Mouse (Mus musculus) cerebral cortex, adult 2 months (tissue): ENCODE results near the gene Epb41l3.

Experiments
- WGBS: fragments of 180-500 bp; shearing (Covaris S2); methylation state at CpG from one replicate; pipeline ENCODE4 v1.1.7; 2018; 5-methylcytosine and 5-hydroxymethylcytosine counted together

The Epb41l3 gene

GRCm38 (mm10) chr17:69255834-69256233, 180.4 kb downstream of the Epb41l3 start:
- 83% methylated on average over 9 of the region's 9 CpGs for WGBS

DNA sequence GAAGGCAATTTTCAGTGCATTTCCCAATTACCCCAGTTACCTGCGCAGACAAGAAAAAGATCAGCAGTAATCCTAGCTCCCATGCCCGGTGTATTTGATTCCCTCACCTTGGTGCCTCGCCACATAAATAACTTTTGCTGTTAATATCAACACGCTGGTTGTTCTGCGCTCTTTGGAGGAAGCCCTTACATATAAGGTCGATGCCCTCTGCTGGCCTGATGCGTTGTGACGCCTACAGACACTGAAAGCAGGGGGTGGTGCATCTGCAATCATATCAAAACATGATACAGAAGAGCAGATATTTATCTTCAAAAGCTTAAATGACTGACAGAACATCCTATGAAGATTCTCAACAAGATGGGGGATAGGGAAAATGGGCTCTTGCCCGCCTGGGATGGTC, 181.0 kb downstream of the Epb41l3 start:
- 57% methylated on average over 9 of the region's 9 CpGs for WGBS

GRCm38 (mm10) chr17:69263810-69264565, 188.5 kb downstream of the Epb41l3 start:
- 52% methylated on average over 15 of the region's 15 CpGs for WGBS

DNA sequence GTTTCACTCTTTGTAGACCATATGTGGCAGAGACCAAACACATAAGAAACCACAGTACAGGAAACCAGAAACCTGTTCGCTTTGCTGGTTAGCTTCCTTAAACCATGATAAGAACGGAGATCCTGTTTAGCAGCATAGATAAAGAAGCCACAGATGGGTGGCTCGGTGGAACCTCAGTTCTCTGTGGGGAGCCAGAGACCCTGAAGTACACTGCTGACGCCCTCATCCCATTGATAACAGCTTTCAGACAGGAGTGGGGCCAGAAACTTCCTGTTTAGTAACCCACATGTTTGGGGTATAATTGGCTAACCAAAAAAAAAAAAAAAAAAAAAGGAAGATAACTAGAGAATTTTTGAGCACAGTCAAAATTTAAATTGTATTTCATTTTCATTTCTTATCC, 189.7 kb downstream of the Epb41l3 start:
- 62% methylated on average over 4 of the region's 4 CpGs for WGBS

GRCm38 (mm10) chr17:69265759-69266463, 190.4 kb downstream of the Epb41l3 start:
- 55% methylated on average over 17 of the region's 17 CpGs for WGBS

GRCm38 (mm10) chr17:69266936-69267335, 191.5 kb downstream of the Epb41l3 start:
- 65% methylated on average over 5 of the region's 5 CpGs for WGBS

DNA sequence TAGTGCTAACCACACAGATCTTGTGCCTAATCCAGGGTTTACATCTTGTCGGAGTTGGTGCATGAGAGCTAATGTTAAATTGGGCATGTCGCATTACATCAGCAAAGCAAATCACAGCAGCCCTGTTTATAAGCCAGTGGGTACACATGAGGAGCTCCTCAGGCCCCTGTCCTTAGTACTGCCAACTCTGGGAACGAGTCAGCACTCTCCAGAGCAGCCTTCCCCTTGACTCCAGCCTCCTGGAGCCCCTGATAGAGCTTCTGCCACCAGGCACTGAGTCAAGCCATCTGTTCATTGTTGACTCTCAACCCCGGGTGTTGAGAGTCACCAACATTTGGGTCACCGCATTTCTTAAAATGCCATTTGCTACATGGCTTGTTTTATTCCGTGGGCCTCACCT, 192.0 kb downstream of the Epb41l3 start:
- WGBS, result 54% methylated on average over 6 of the region's 6 CpGs

GRCm38 (mm10) chr17:69277362-69277761, 201.9 kb downstream of the Epb41l3 start:
- WGBS, result 53% methylated on average over 5 of the region's 5 CpGs

- WGBS, result 79% methylated on average over 13 of the region's 13 CpGs
Observed at GRCm38 (mm10) chr17:69284511-69284910, 209.0 kb downstream of the Epb41l3 start.

GRCm38 (mm10) chr17:69288130-69288529, 212.6 kb downstream of the Epb41l3 start:
- 88% methylated on average over 12 of the region's 12 CpGs for WGBS

DNA sequence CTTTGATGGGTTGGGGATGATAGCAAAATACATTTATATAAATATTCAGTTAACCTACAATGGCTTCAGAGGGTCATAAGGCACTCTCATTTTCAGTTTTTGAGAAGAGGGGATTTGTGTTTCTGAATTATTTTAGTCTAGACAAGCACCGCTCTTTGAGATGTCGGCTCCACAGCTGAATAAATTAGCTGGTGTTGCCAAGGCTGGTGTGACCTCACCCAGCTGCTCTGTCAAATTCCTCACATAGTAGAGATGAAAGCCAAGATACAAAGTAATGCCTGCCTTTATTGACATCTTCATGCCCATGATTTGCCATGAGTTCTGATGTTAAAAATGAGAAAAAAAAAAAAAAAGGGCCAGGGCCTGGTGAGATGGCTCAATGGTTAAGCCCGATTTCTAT, 214.8 kb downstream of the Epb41l3 start:
- 55% methylated on average over 3 of the region's 3 CpGs for WGBS

DNA sequence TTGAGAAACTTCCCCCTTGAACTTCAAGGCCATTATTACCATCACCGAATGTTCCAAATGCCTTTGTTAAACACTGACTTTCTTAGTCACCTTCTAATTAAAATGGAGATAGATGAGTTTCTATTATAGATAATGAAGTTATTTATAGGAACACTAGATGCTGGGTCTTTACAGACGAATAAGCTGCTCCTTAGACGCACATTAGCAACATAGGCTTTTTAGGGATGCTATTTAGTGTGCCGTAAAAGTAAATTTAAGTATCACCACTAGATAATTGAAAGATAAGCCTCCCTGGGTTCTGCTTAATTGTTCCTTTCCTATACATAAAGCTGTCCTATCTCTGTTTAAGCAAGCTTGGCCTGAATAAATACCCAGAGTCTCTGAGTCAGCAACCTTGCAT, 226.1 kb downstream of the Epb41l3 start:
- WGBS, result 84% methylated on average over 4 of the region's 4 CpGs

GRCm38 (mm10) chr17:69303579-69304274, 228.2 kb downstream of the Epb41l3 start:
- 62% methylated on average over 11 of the region's 11 CpGs for WGBS

DNA sequence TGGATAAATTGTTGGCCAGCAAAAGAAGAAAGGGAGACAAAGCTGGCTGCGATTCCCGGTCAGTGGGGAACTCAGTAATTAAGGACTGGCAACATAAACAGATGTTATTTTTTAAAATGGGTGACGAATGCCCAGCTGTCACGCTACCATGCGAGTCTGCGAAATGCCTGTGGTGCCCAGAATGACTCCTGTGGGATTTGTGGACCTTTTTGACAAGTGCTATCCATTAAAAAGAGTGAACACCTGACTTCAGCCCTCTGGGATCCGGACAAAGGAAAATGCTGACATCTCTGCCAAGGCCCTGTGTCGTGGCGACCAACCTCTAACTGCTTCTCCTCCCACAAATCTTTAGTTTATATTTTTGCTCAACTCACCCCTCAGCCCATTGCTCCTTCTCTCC, 232.2 kb downstream of the Epb41l3 start:
- 85% methylated on average over 9 of the region's 9 CpGs for WGBS

DNA sequence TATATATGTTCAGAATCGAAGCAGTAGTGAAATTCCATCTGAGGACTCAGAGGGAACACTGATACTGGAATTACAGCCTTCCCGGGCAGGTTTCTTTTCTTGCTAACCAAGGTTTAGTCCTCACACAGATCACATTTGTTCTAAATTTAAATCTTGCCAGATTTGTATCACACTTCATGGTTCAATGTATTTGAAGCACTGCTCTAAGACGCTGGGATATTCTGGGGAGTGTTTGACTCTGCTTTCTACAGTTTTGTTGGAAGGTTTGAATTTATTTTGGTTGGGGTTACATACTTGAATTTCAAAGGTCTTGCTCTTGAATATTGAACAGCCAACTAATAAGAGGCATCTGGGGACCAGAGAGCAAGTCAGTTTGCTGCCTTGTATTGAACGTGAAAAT, 234.4 kb downstream of the Epb41l3 start:
- 43% methylated on average over 4 of the region's 4 CpGs for WGBS

GRCm38 (mm10) chr17:69320496-69320895, 245.0 kb downstream of the Epb41l3 start:
- WGBS, result 87% methylated on average over 10 of the region's 10 CpGs

DNA sequence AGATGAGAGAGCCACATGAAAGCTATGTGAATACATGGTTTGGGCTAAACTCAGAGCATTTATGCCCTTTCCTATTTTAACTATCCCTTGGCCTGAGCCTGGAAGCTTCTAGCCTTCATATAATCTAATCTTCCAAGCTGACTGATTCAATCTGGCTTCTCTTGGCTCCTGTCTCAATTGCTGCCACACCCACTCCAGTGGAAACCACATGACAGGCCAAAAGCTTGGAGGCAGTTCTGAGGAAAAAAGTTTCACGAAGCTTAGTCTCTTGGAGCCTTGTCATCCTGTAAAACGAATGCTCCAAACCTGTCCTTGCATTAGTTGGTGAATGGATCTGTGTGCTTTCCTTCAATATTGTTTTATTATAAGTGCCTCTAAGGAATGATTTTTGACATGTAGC, 247.2 kb downstream of the Epb41l3 start:
- WGBS, result 77% methylated on average over 2 of the region's 2 CpGs
